Mouse (Mus musculus): ENCODE data around the gene Eif1b.
A peak's percentile ranks its signal among the peaks of the same experiment; 100 is the strongest.
"Not testable (repeated sequence)": the region's sequence is repeated elsewhere in the genome, so short reads cannot be mapped to it uniquely, and the experiment has no call there.

The Eif1b gene

DNA sequence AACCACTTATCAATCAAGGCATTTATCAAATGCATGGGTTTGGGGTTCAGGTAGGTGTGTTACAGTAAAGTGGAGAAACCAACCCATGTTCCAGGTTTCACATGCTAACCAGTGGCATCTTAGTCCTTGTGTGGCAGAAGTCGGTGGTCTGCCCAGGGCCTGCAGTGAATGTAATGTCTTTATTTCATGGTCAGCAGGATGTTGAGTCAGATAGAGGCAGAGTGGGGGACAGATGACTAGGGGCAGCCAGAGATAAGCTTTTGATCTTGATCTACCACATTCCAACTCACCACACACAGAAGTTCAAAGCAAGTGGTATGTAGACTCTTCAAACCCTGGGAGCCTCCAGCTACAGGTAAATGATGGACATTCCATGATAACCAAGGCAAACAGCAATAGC lies 29.1 kb downstream of the Eif1b start:
- DNase-seq (ENCODE audit: low spot score), result no peak

DNA sequence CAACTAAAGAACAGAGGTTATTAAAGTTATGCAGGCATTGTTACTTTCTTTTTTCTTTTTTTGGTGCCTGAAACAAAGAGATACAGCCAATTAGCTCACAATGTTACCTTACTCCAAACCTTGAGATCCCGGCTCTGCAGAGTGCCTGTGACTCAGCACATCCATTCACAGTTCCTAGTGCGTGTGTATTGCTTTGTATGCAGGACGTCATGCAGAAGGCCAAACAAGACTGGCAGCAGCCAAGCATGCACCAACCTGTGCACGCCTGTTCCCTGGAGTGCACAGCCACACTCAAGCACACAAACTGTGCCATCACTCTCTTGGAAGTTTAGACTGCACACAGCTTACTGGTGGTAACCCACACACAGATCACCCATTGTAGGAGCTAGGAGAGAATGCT lies 35.2 kb downstream of the Eif1b start:
- DNase-seq (ENCODE audit: low spot score), result peak; percentile 29

DNA sequence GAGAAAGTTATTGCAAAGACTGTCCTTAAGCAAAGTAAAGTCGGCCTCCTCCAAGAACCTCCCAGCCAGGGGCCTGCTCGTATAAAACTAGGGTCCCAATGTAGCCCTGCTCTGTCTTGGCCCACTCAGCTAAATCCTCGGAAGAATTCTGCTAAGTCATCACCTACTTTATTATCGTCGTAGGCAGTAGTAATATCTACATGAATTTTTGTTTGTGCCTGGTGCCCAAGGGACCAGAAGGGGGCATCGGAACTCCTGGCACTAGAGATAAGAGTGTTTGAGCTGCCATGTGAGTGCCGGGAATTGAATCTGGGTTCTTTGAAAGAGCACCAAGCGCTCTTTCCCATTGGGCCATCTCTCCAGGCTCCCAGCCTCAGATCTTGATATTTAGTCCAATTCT lies 35.9 kb downstream of the Eif1b start:
- DNase-seq (ENCODE audit: low spot score), result no peak

DNA sequence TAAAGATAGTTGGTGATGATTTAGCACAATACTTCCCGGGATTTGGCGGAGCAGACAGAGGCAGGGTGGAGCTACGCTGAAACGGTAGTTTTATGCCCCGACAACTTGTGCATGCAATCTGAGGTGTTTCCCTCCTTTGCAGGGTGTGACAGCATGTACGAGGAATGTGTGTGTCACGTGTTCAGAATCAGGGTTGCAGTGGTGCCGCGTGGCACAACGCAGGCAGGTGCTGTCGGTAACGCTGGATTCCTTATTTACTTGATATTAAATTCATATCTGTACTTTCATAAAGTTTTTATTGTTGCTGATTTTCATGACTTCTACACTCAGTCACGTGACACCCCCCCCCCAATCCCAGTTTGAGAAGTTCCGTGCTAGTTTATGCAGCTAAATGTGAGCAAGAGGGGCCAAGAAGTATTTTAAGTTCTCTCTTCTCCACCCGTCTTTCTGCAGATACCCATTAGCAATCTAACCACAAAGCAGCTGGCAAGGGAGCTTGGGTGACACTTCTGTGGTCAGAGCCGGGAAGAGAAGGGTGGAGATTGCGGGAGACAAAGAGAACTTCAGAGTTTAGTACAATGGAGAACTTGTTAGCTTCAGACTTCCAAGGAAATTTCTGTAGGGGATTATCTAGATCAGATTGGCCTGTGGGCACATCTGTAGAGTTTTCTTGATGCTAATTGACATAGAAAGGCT lies 36.9 kb downstream of the Eif1b start:
- DNase-seq (ENCODE audit: low spot score), result no peak

DNA sequence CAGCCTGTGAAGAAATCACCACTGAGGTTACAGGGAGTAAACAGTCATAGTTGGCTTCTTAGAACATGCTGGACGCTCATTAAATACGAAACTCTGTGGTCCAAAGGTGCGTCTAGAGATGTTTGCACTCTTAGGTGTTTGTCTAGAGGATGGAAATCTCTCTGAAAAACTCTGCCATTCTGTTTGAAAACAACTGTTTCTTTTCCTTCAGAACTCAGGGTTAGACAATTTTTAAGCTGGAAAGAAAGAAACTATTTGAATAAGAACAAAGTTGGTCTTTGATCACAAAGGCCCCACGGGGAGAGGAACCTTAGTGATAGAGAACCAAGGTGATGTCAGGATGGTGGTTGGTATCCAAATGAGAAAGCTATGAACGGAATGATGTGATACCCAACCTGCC lies 38.4 kb downstream of the Eif1b start:
- no peak for DNase-seq (ENCODE audit: low spot score)

DNA sequence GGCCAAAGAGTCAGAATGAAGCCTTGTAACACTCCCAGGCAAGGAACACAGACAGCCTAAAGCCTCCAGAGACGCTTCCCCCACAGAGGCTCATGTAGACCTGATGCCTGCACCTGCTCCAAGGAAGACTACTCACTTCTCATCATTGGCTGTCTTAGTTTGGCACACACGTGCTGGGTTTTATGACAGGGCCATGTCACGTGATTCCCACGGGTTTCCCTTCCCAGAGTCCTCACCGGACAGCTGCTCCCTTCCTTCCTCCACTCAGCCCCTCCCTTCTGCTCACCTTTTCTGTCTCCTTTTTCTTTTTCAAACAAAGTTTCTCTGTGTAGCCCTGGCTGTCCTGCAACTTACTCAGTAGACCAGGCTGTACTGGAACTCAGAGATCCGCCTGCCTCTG lies 40.0 kb downstream of the Eif1b start:
- no peak for DNase-seq (ENCODE audit: low spot score)

DNA sequence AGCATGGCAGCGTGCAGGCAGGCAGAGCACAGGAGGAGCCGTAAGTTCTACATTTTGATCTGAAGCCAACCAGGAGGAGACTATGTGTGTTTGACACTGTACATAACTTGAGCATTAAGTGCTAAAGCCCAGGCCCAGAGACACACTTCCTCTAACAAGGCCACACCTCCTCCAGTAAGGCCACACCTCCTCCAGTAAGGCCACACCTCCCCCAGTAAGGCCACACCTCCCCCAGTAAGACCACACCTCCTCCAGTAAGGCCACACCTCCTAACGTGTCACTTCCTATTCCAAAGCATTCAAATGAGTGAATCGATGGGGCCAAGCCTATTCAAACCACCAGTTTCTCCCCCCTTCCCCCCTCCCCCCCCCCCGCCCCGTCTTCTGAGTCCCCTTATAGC lies 40.7 kb downstream of the Eif1b start:
- no peak for DNase-seq (ENCODE audit: low spot score)

DNA sequence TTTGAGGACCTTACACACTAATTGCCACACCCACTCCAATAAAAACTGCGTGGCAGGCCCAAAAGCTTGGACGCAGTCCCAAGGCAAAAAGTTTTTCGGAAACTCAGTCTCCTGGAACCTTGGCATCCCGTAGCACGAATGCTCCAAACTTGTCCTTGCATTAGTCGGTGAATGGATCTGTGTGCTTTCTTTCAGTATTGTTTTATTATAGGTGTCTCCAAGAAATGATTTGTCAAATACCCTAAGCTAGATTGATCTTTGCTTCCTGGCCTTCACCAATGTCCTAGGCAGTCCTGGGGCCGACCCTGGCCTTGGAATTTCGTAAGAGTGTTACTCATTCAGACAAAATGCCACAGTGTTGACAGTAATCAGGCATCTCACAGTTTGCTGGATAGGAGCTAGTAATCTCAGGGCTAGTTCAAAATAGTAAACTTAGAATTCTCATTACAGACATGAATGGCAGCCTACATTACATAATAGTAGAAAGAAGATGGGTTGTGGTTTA lies 41.5 kb downstream of the Eif1b start:
- DNase-seq (ENCODE audit: low spot score), result not testable (repeated sequence)

DNA sequence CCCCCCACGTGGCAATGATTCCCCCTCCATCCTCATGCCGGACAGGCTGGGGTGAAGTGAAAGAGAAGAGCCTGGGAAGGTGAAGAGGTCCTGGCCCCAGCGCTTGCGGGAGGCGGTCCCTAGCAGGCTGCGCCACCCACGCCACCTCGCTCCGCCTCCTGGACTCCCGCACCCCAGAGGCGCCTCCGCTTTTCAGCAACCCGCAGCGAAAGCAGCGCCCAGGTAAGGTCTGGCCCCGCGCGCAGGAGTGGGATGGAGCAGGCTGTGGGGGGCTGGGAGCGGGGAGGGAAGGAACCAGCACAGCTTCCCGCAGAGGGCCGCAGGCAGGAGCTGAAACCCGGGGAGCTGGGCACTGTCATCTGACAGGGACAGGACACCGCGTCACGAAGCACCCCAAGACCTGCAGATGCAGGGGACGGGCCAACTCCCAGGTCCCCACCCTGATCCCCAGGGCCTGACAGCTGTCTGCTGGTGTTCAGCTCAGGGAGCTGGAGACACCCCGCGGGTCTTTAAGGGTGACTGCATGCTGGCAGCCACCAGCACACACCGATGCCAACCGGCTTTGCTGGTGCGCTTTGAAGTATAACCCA lies 47.7 kb downstream of the Eif1b start, which contains the start of gene Entpd3:
Entpd3 (plus strand) TSS at position 157 of the 590 bp plus-strand sequence.
- DNase-seq (ENCODE audit: low spot score), result no peak

DNA sequence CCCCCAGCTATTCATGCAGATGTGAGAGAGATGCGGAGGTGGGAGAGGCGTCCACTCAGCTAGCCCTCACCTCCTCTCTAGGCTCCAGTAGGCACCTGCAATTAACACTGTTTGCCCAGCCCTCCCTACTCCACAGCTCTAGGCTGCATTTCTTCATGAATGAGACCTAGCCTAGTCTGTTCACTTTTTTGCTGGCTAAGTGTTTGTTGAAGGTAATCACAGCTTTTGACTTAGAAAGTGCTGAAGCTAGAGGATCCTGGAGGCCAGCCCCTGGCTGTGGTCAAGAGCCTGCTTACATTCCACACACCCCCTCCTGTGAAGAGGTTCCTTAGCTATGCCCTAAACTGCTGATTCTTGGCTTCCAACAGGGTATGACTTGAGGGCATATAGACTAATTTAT lies 49.4 kb downstream of the Eif1b start:
- no peak for DNase-seq (ENCODE audit: low spot score)

DNA sequence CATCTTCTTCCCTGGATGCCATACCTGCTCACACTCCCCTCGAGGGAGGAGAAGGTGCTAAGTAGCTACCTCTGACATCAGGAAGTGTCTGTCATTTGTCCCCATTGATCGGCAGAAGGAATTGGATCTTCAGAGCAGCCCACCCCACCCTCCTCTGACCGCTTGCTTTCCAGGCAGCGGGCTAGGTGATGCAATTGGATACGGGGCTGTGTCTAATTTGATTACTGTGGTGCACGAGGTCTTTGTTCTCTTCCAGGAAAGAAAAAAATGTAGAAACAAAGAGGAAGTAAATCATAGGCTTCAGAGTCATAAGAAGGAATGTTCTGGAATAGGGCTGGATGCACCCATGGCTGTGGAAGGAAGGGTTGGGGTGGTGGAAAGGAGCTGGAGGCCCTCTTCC lies 50.2 kb downstream of the Eif1b start:
- no peak for DNase-seq (ENCODE audit: low spot score)
